Mouse (Mus musculus): ENCODE results near the gene Cecr2.
A peak's percentile ranks its signal among the peaks of the same experiment; 100 is the strongest.
"Not testable (repeated sequence)": the region's sequence is repeated elsewhere in the genome, so short reads cannot be mapped to it uniquely, and the experiment has no call there.

Cecr2 gene

DNA sequence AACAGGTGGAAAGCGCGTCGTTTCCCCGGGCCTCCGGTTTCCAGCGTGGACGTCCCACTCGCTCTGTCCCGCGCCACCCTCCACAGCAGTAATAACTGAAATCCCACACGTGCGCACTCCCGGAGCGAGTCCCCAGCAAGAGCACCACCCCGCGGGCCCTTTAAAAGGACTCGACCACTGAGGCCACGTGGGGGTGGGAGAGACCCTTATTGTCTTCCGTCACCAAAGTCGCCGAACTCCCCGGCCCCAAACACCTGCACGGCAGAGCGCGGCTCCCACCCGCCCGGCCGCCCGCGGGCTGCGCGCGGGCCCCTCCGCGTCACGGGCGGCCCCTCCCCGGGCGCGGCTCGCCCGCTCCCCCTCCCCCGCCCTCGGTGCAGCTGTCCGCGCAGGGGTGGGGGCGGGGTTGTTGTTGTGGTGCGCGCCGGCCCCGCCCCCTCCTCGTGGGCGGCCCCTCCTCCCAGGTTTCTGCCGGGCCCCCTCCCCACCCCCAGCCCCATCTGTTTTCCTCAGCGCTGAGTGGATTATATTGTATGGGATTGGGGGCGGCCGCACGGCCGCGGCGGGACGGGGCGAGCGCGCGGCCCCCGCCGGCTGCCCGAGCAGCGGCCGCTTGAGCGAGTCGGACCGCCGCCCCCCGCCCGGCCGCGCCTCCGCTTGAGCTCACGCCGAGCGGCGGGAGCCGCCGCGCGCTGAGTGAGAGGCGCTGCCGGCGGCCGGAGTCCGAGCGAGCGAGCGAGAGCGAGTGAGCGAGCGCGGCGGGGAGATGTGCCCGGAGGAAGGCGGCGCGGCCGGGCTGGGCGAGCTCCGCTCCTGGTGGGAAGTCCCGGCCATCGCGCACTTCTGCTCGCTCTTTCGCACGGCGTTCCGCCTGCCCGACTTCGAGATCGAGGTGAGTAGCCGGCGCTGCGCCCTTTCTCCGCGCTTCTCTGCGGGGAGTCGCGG, at the start of gene Cecr2:
Cecr2 (plus strand) TSS at position 554 of the 945 bp plus-strand sequence.
- peak; percentile 39 to 45 for DNase-seq (ENCODE audit: low spot score in 2 of 2)

DNA sequence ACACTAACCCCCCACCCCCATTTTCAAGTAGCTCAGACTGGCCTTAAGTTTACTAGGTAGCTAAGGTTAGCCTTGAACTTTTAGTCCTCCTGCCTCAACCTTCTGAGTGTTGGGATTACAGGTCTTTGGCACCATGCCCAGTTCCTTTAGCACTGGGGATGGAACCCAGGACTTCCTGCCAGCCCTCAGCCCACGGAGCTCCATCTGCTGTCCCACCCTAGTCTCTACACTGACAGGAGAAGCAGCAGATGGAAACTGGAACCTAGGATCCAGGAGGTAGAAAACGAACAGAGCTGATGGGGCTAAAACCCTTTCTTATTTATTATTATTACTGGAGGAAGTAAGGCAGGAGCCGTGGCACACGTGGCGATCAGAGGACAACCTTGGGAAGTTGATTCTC, 48.6 kb upstream of the Cecr2 start:
- no peak for DNase-seq (ENCODE audit: low spot score in 2 of 2)

DNA sequence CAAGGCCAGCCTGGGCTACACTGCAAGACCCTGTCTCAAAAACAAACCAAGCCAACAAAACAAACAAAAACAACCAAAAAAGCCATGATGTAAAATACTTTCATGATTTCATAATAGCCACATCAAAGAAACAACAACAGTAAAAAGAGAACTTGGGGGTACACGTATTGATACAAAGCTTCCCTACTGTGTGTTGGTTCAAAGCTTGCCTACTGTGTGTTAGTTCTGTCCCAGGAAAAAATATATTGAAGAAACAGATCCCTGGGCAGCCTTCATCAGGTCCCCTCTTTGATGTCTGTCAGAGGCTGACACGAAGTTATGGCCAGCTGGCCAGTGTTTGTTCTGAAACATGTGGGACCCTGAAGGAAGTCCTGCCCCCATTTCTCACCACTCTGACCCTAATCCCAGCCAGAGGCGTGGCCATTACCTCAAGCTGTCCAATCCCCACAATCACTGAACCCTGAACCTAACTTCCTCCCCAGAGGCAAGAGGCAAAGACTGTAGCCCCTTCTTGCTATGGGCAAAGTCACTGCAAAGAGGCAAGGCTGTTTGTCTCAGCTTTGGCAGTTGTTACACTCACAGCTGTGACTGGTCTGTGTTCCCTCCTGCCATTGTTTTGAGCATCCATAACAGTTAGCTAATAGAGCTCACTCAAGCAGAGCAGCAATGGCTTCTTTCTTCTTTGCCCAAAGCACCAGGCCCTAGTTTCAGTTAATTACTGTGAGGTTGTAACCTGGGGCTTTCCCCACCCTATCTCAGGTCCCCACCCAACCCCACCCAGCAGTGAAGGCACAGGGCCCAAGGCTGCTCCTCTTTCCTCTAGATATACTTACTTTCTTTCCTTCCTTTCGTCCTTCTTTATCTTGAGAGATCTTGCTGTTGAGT, 47.4 kb upstream of the Cecr2 start:
- DNase-seq (ENCODE audit: low spot score in 2 of 2) = no peak

DNA sequence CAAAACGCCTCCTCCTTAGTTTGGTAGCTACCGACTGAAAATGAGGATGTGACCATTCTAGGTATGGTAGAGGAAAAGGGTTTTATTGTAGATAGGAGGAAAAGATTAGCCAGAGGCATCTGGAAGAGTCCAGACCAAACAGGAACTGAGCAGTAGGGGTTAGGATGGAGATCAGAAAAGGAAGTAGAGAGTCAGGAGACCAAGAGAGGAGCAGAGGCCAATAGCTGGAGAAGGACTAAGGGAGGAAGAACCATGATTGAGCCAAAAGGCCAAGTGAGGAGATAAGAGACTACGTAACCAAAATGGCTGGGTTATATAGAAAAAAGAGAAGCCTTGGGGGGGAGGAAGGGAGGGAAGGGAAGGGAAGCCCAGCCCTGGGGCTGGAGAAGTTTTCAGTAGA, 46.0 kb upstream of the Cecr2 start:
- no peak for DNase-seq (ENCODE audit: low spot score in 2 of 2)

DNA sequence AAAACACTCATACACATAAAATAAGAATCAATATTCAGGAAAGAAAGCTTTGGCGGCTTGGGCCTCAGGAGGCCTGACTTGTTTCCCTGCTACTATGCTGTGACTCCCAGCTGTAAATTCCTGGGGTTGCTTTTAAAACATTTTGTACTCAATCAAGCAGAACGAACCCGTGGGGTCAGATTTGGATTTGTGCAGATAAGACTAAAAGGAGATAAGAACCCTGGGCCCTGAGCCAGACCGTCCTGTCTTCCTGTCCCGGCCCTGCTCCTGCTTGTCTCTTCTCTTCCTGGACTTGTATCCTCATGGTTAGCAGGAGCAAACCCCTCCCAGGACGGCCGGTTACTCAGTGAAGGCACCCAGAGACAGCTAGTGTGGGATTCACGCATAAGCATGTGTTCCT, 41.1 kb upstream of the Cecr2 start:
- DNase-seq (ENCODE audit: low spot score in 2 of 2) = no peak

DNA sequence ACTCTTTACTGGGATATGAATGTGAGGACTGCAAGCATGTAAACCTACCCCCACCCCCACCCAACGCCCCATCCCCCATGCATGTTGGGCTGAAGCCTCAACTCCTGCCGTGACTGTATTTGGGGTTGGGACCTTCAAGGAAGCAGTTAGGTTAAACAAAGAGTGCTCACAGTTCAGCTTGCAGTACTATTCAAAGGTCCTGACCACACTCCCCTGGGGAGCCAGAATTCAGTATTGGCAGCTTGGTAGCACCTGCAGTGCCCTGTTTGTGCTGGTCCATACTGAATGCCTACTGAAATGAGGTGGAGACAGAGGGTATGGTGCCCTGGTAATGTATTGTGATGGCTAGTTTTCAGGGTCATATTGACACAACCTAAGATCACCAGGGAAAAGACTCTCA, 39.1 kb upstream of the Cecr2 start:
- no peak for DNase-seq (ENCODE audit: low spot score in 2 of 2)

DNA sequence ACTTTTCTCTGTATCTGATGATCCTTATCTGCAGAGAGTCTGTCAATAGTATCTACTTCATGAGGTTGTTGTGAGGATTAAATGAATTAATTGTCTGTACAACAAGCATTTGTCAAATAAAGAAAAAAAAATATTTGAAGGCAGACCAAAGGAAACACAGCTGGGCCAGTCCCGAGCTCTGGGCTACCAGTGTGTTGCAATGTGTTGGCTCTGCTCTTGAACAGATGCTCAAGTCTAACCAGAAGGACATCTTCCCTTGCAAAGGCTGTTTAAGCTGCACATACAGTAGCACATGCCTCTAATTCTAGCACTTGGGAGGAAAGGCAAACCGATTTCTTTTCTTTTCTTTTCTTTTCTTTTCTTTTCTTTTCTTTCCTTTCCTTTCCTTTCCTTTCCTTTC, 37.2 kb upstream of the Cecr2 start:
- DNase-seq (ENCODE audit: low spot score in 2 of 2) = no peak

DNA sequence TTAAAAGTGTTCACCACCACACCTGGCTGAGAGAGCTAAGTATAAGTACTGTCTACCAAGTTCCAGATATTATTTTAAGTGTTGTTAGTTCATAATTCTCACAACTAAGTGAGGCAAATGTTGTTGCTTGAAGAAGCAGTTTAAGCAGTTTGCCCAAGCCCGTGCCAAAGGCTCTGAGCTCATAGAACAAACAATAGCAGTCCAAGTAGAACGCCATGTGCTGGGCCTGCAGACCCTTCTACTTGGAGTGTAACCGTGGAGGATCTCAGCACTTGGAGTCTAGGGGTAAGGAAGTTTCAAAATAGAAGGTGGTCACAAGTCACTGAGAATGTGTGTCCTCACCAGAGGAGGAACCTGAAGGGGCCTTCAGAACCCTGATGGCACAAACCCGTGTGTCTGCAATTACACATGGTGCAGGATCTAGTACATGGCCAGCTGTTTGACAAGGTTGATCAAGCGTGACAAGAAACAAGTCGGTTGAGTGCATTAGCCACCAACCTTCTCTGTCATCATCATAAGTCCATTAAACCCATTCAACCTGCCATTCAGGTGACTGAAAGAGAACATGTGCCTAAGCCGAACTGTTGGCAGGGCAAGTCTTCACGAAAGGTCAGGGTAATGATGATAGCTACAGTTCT, 30.7 kb upstream of the Cecr2 start:
- DNase-seq (ENCODE audit: low spot score in 2 of 2) = no peak

DNA sequence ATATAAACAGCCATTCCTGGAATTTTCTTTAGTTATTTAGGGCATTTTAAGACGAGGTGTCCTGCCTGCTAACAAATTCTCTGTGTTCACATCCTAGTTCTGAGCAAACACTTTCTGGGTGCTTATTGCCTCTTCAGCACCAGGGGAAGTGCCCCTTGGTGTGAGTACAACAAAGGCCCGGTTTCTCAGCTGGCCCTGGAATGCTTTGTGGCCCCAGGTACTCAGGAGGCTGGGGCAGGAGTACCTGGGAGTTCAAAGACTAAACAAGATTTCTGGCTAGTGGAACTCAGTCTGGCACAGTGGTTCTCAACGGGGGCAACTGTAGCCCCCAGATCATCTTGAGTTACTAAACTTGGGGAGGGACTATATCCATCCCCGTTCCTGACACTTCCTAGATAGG, 26.6 kb upstream of the Cecr2 start:
- DNase-seq (ENCODE audit: low spot score in 2 of 2) = no peak

DNA sequence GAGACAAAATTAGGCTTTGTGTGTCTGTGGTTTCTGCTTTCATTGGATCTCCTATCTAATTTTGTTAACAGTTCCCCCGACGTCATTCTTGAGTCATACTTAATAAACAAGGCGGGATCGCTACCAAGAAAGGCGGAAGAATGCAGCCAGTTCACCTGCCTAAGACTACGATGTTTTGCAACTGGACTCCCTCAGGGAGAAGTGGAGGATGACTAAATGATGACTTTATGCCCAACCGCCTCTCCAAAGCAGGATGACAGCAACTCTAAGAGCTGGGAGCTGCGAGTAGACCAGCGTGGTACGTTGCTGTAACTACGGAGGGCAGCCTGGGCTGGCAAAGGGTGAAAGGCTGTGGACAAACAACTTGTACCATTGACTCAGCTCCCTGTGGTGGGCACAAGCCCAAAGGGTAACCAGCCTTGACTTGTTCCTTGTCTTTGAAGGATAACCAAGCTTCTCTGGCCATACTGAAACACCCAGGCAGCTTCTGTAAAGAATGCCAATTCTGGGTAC, 24.2 kb upstream of the Cecr2 start:
- no peak for DNase-seq (ENCODE audit: low spot score in 2 of 2)

DNA sequence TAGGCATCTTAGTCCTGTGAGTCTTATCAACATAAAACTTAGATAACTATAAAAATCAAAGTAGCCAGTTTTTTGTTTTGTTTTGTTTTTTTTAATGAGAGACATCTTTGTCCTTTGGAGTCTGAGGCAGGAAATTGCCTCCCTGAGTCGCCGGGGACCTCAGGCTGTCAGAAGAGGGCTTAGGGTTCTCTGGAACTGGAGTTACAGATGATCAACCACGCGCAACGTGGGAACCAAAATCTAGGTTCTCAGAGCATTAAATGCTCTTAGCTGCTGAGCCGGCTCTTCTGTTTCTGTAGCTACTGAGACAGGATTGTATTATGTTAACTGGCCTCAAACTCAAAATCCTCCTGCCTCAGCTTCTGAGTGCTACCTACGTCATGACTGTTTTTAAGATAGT, 22.4 kb upstream of the Cecr2 start:
- no peak for DNase-seq (ENCODE audit: low spot score in 2 of 2)

DNA sequence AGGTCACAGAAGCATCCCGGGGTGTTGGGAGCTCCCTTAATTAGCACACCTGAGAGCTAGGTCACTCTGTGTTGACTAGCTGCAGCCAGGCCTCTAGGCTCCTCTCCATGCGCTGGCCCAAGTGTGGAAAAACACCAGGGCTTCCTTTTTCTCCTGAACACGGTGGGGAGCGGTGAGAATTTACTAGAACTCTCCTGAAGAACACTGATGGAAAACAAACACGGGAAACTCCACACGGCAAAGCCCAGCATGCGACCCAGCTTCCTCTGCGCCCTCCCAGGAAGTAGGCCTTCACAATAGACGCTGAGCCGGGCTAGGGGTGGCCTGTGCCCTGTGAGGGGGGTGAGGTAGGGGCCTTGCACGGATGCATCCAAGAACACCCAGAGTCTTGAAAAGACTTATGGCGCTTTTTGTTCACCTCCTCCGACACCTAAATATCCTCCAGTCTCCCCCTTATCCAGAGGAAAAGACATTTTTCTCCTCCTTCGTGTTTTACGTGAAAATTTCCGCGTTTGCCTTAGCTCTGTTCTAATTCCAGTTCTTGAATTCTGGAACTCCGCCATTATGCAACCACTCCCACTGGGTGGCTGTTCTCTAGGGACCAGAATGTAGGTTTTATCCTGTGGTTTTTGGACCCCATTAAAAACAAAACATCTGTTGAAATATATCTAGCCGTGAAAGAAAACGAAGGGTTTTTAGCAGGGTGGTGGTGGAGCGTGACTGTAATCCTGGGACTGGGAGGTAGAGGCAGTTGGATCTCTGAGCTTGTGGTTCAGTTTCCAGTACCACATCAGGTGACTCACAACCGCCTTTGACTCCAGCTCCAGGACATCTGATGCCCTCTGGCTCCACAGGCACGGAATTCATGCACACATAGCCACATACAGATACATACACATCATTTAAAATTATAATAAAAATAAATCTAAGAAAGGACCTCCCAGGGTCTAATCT, 21.5 kb upstream of the Cecr2 start:
- no peak for DNase-seq (ENCODE audit: low spot score in 2 of 2)

DNA sequence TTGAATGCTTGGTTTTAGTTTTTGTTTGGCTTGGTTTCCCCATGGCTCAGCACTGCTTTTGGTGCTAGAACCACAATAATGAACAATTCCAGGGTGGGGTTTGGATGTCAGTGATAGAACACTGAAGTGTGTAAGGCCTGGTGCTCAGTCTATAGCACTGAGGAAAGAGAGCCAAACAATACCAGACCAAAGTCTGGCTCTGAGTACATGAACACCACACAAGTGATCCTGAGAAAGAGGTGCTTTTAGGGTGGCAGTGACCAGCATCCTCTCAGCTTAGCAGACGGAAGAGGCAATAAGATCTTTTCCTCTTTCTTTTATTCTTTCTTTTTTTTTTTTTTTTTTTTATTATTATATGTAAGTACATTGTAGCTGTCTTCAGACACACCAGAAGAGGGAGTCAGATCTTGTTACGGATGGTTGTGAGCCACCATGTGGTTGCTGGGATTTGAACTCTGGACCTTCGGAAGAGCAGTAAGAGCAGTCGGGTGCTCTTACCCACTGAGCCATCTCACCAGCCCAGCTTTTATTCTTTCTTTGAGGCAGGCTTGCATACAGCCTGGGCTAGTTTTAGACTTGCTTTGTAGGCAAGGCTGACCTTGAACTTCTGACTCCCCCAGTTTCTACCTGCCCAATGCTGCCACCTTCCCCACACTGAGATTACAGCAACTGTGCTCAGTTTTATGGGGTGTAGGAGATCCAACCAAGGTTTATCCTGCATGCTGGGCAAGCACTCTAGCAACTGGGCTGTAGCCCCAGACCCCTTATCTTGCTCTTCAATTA, 18.7 kb upstream of the Cecr2 start:
- DNase-seq (ENCODE audit: low spot score in 2 of 2) = not testable (repeated sequence)

DNA sequence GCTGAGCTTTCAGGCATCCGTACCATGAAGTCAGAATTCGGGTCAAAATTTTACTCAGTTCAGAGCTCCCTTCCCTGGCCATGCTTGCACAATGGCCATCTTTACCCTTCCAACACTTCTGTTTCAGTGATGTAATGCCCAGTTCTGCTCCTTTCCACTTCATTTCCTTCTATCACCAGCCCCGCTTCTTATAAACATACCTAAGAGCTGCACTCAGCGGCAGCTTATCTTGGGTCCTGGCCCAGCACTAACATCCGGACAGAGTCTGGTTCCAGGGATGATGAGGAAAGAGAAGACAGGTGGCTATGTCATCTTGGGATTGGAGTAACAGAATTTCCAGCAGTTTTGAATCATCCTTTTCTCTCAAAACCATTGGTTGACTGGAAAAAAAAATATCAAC, 18.0 kb upstream of the Cecr2 start:
- DNase-seq (ENCODE audit: low spot score in 2 of 2) = no peak

DNA sequence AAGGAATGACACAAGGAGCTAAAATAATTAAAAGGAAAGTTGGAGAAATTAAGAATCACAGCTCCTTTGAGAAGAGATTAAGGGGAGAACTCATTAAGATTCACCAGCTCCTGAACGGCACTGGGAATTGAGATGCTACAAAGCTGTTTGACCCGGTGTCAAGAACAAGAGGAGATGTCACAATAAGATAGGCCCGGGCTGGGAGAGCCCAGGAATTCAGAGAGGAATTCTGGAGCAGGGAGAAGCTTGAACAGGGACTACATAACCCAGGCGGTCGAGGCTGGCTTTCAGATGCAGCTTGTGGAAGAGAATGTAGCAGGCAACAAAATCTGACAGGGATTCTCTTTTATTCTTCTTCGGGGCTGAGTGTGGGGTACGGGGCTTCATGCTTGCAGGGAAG, 13.5 kb upstream of the Cecr2 start:
- DNase-seq (ENCODE audit: low spot score in 2 of 2) = no peak

DNA sequence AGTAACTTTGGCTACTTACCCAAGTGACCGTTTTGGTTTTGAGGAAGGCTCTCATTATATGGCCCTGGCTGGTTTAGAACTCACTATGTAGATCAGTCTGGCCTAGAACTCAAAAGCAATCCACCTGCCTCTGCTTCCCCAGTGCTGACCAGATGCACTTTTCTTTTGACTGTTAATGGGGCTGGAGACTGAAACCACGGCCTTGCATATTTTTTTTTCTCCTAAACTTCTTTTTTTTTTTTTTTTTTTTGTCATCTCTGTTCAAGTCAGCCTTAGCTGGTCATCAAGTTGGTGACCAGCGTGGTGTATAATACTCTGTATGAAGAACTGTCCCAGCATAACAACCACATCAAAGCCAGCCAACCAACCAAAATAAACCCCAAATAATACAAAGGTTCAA, 10.5 kb upstream of the Cecr2 start:
- DNase-seq (ENCODE audit: low spot score in 2 of 2) = no peak

DNA sequence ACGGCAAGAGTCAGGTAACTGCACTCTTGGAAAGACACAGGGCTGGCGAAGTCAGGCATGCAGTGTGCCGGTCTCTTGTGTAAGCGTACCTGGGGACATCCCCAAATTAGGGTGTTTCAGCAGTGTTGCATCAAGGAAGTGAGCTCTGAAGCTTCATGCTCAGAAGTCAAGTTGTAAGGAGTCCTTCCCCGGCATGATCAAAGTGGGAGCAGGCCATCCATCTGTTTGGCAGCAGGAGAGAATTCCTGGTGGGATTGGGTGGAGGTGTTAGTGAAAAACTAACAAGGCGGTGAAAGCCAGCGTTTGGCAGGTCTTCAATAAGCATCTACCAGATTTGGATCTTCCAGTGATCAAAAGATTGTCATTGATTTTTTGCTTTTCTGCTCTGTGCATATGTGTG, 7.3 kb upstream of the Cecr2 start:
- DNase-seq (ENCODE audit: low spot score in 2 of 2) = peak; percentile 14 to 33

DNA sequence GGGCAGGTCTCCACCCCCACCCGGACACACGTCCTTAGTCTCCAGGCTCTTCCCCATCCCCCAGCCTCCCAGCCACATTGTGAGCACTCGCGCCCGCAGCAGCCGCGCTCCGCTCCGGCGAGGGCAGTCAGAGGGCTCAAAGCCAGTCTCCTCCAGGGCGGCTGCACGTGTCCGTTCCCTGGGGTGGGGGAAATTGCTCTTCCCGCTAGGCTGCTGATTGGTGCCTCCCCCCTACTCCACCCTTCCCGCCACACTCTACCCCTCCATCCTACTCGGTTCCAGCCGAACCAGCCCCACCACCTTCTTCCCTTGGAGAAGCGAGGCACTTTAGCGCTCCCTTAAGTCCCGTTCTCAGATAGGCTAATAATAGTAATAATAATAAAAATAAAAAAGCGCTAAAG, 754 bp upstream of the Cecr2 start:
- peak in 1 of 2 experiments; percentile 18 for DNase-seq (ENCODE audit: low spot score in 2 of 2)

DNA sequence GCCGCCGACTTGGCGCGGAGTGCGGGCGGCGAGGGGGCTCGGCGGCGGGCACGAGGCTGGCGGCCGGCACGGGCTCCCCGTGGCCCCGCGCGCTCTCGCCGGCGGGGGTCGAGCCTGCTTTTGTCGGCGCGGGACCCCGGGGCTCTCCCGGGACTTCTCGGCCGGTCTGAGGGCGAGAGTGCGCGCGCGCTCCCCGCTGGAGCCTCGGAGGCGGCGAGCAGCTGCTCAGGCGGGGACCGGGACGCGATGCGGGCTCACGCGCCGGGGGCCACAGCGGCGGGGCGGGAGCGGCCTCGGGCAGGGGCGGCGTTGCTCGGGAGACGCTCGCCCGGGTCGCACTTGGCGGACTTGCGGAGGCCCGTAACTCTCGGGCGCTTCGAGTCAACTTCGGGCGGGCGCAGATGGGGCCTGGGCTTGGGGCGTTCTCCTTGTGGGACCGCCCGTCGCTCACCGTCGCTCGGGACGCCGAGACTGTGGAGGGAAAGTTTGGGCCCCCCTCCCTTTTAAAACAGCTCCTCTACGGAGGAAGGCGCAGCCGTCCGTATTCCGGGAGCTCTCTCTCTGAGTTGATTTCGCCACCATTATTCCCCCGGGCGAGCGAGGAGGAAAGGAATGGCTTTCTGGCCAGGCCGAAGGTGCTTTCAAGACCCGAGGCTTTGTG, 722 bp downstream of the Cecr2 start:
- peak; percentile 19 to 42 for DNase-seq (ENCODE audit: low spot score in 2 of 2)

DNA sequence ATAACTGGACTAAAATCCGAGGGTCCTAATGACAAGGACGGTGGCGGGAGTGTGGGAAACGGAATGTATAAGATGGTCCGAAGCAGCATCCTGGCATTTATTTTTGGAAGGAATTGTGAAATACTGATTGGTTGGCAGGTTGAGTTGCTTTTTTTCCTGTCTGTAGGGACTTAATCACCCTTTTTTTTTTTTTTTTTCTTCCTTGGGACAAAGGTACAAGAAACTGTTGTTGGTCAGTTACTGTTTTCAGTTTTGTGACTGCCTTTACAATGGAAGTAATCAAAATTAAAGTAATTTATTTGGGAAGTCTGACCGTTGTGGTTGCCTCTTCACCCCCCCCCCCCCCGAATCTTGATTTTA, 1.2 kb downstream of the Cecr2 start:
- DNase-seq (ENCODE audit: low spot score in 2 of 2) = no peak
